Comparison of ENCODE assay signal across 9 mouse cellular contexts in the genomic region with DNA sequence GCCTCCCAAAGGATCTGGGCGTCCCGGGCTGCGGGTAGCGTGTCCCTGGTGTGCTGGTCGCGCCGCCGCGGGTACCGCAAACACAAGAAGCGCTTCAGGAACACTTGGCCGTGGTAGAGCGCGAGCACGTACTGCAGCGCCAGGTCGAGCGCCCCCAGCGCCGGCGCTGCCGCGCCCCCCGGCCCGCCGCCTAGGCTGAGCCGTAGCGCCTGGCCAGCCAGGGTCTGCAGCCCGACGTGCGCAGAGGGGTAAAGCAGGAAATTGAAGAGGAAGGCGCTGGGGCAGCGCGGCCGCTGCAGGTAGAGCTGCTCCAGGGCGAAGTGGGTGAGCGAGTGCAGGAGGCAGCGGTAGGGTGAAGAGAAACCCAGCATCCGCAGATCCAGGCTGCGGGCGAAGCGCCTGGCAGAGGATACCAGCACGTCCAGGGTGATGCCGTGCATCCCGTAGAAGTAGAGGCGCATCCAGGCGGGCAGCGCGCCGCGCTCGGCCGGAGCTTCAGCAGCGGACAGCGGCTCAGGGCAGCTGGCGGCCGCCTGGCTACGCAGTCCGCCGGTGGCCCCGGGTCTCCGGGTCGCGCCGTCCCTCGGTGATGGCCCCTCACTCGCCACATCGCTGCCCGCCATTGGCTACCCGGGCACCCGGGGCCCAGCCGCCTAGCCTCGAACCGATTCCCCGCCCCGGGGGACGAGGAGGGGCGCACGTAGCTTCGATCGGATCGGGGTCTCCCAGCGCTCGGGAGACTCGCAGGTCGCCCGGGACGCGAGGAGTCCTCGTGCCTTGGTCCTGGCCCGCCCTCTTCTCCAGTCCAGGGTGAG. TPM values are rescaled to one million over a fixed set of nuclear protein-coding genes. Genes with fewer than 3 reads are reported as not detected.
DNase-seq lines count a peak whose midpoint lies in the region; ATAC-seq lines count a peak whose summit lies in the region.
"Had no signal": no experiment of that assay in that cellular context is flagged by ENCODE, and none has a peak within 500 bp of the region (broad histone marks: within the 10 kb centered on the region; RNA-seq: fewer than 3 reads in every experiment).

No protein-coding gene starts in this region.

- H3K4me2 ChIP-seq in intestine, embryonic 14.5 days (ENCODE audit: low read length), result peak overlapping the region; percentile 99
- peak overlapping the region; percentile 89 for H3K4me2 ChIP-seq in neural tube, embryonic 11.5 days (ENCODE audit: low read depth)

- no peak overlapping the region for H3K27ac ChIP-seq in intestine, embryonic 14.5 days (ENCODE audit: low read depth)
- H3K27ac ChIP-seq in neural tube, embryonic 11.5 days (ENCODE audit: low read depth, low read length), result peak overlapping the region; percentile 50; the same call in 1 of the 2 replicates

- peak; percentile 67 for ATAC-seq in frontal cortex, adult (ENCODE audit: low TSS enrichment)
- peak; percentile 81 for ATAC-seq in intestine, embryonic 14.5 days (replicated peaks; ENCODE audit: low FRiP score, low TSS enrichment, low read depth)
- peak; percentile 78 for ATAC-seq in neural tube, embryonic 11.5 days (ENCODE audit: insufficient read depth, low FRiP score, low TSS enrichment)

- peak; percentile 2 to 7 for DNase-seq in heart, adult 18-20 months
- DNase-seq in heart, adult 9 months (ENCODE audit: low spot score in 2 of 2), result no peak
- DNase-seq in cerebellum, adult 9-10 months, result peak; percentile 52
- DNase-seq in intestine, embryonic 14.5 days (ENCODE audit: low spot score), result peak; percentile 81
- peak; percentile 65 to 72 for DNase-seq in left cerebral cortex, postnatal 25 days (ENCODE audit: low spot score in 2 of 2)
- peak; percentile 84 for DNase-seq in neural tube, embryonic 11.5 days (ENCODE audit: low spot score)
- peak; percentile 24 to 60 for DNase-seq in urinary bladder, postnatal 4 days (ENCODE audit: low spot score in 2 of 2)

- no peaks in the 10 kb centered on the region for H3K9me3 ChIP-seq in intestine, embryonic 14.5 days (ENCODE audit: control insufficient read depth, low read length)
- H3K9me3 ChIP-seq in neural tube, embryonic 11.5 days (ENCODE audit: control insufficient read depth, low read length), result no peaks in the 10 kb centered on the region

- peaks cover 23% of the 10 kb centered on the region for H3K27me3 ChIP-seq in intestine, embryonic 14.5 days (replicated peaks; ENCODE audit: control insufficient read depth, insufficient read depth, low read length)
- peaks cover 3% of the 10 kb centered on the region; the same call in 1 of the 2 replicates for H3K27me3 ChIP-seq in neural tube, embryonic 11.5 days (ENCODE audit: control insufficient read depth, insufficient read depth, low read length)

- H3K36me3 ChIP-seq in intestine, embryonic 14.5 days (ENCODE audit: control insufficient read depth, insufficient read depth, low read length), result no peaks in the 10 kb centered on the region
- H3K36me3 ChIP-seq in neural tube, embryonic 11.5 days (ENCODE audit: control insufficient read depth, insufficient read depth, low read length), result no peaks in the 10 kb centered on the region

- under 1% methylated on average over 88 of the region's 91 CpGs for WGBS in intestine, embryonic 14.5 days
- WGBS in neural tube, embryonic 11.5 days, result under 1% methylated on average over 68 of the region's 91 CpGs

- no peaks in the 10 kb centered on the region for H3K4me1 ChIP-seq in intestine, embryonic 14.5 days (replicated peaks; ENCODE audit: control insufficient read depth, insufficient read depth, low read length)
- no peaks in the 10 kb centered on the region for H3K4me1 ChIP-seq in neural tube, embryonic 11.5 days (ENCODE audit: control insufficient read depth, insufficient read depth, low read length)

- H3K4me3 ChIP-seq in intestine, embryonic 14.5 days (ENCODE audit: low read depth, low read length), result peak overlapping the region; percentile 58
- H3K4me3 ChIP-seq in neural tube, embryonic 11.5 days (ENCODE audit: low read depth, low read length), result peak overlapping the region; percentile 60

- peak overlapping the region; percentile 40 for H3K9ac ChIP-seq in intestine, embryonic 14.5 days (ENCODE audit: low read length)
- peak overlapping the region; percentile 70 for H3K9ac ChIP-seq in neural tube, embryonic 11.5 days (ENCODE audit: low read length)

- intact Hi-C loops in left cerebral cortex, postnatal 25 days (cut with DNase I), result loop anchor here (5.0 to 10.0 kb wide), 2 partner anchors 62 to 291 kb away; a partner anchor contains a TSS

RNA-seq across cellular contexts. Expression of a gene that starts 0.8 kb away (rescaled TPM):
- total RNA-seq in heart, adult 18-20 months (2021), result not detected
- 0.81 and 1.3 TPM in 2 replicates for polyA plus RNA-seq in intestine, embryonic 14.5 days (2014; fragmentation: Nextera tagmentation; extraction: Ambion mirVana)
- 10 to 100 TPM; 41.0 to 42.0 TPM for total RNA-seq in left cerebral cortex, postnatal 25 days (2021)
- polyA plus RNA-seq in neural tube, embryonic 11.5 days (2014; fragmentation: Nextera tagmentation; extraction: Ambion mirVana), result 1.3 and 1.6 TPM in 2 replicates
- polyA plus RNA-seq: C2C12 had no signal

Comparison
In these comparisons a context has a peak if more than half of its experiments do, and no peak if none do; other contexts are left out.
1. DNase-seq: peak in heart, adult 18-20 months (2 of 2), cerebellum, adult 9-10 months (single experiment), intestine, embryonic 14.5 days (single experiment), left cerebral cortex, postnatal 25 days (2 of 2), neural tube, embryonic 11.5 days (single experiment) and urinary bladder, postnatal 4 days (2 of 2); none in heart, adult 9 months (0 of 2).
2. RNA of a gene that starts 0.8 kb away (total RNA-seq): 41.0 to 42.0 TPM in left cerebral cortex, postnatal 25 days; not detected in heart, adult 18-20 months; every median in the first group is over 10 times any median in the second.
3. Peak in every context shown above with its lines, with median percentiles within 50 percentile points of each other: ATAC-seq.